ENCODE assay signal across 13 mouse cellular contexts in the genomic region with DNA sequence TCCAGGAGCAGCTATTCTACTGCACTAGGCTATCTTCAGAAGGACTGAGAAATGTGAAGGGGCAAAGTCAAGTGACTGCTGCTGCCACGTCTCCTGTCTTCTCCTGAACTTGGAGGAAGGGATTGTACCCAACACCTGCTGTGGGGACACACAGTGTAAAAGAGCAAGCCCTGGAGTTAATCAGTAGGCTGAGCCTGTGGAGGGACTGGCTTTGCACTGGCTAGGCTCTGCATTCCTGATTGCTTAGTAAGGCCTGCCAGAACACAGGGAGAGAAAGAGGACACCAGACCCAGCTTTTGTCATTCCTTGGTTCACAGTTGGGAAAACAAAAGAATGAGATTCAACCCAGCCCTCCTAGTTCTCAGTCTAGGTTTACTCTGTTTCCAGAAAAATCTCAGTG.
DNase-seq lines count a peak whose midpoint lies in the region; ATAC-seq and TF ChIP-seq lines count a peak whose summit lies in the region.
"Had no signal": no experiment of that assay in that cellular context is flagged by ENCODE, and none has a peak within 500 bp of the region (broad histone marks: within the 10 kb centered on the region; RNA-seq: fewer than 3 reads in every experiment).

No protein-coding gene starts in this region.

- no peaks in the 10 kb centered on the region for H3K27me3 ChIP-seq in embryonic facial prominence, embryonic 11.5 days (ENCODE audit: control insufficient read depth, insufficient read depth, low read length)
- no peaks in the 10 kb centered on the region for H3K27me3 ChIP-seq in embryonic facial prominence, embryonic 10.5 days (replicated peaks; ENCODE audit: low read depth, poor library complexity, severe bottlenecking)
- no peaks in the 10 kb centered on the region for H3K27me3 ChIP-seq in ES-Bruce4 (ENCODE audit: control insufficient read depth, insufficient read depth, low read length, poor library complexity, severe bottlenecking)
- no peaks in the 10 kb centered on the region for H3K27me3 ChIP-seq in embryonic facial prominence, embryonic 15.5 days
- H3K27me3 ChIP-seq: embryonic facial prominence, embryonic 12.5 days; liver, embryonic 13.5 days had no signal

- DNase-seq in embryonic facial prominence, embryonic 11.5 days (ENCODE audit: low spot score), result peak; percentile 19
- DNase-seq in embryonic facial prominence, embryonic 10.5 days (ENCODE audit: low spot score), result no peak
- DNase-seq in heart, postnatal 10 days, result peak; percentile 20 to 31
- DNase-seq in heart, adult 9 months (ENCODE audit: low spot score in 2 of 2), result no peak
- DNase-seq in thymus, postnatal 0 days (ENCODE audit: low spot score), result no peak
- no peak for DNase-seq in left cerebral cortex, postnatal 4 days
- DNase-seq: B cell, adult 2 months; cerebellum, adult 2 months; liver, embryonic 13.5 days; lung, postnatal 14 days had no signal

- no peak overlapping the region for H3K27ac ChIP-seq in embryonic facial prominence, embryonic 11.5 days (replicated peaks; ENCODE audit: low read depth, low read length)
- H3K27ac ChIP-seq in embryonic facial prominence, embryonic 10.5 days (replicated peaks), result no peak overlapping the region
- H3K27ac ChIP-seq in ES-Bruce4 (ENCODE audit: insufficient read depth, low read length), result no peak overlapping the region
- 0 out of 2 replicates have a peak overlapping the region, but pooled peaks have one; percentile 5 for H3K27ac ChIP-seq in embryonic facial prominence, embryonic 15.5 days (replicated peaks)
- H3K27ac ChIP-seq: embryonic facial prominence, embryonic 12.5 days; liver, embryonic 13.5 days had no signal

- intact Hi-C loops in heart, postnatal 10 days (cut with DNase I), result no loop called here
- intact Hi-C loops in left cerebral cortex, postnatal 4 days (cut with DNase I), result no loop called here

- peak; percentile 68; the same call in 1 of the 2 replicates for TF ChIP-seq EP300 in ES-Bruce4 (IDR thresholded peaks at IDR 0.05; ENCODE audit: insufficient read depth, low read depth, low read length)

- no peak overlapping the region for H3K9ac ChIP-seq in embryonic facial prominence, embryonic 11.5 days (replicated peaks; ENCODE audit: low read length)
- no peak overlapping the region for H3K9ac ChIP-seq in ES-Bruce4 (ENCODE audit: low read depth, poor library complexity, severe bottlenecking)
- H3K9ac ChIP-seq in embryonic facial prominence, embryonic 15.5 days, result no peak overlapping the region
- H3K9ac ChIP-seq: embryonic facial prominence, embryonic 12.5 days; liver, embryonic 13.5 days had no signal

- no peaks in the 10 kb centered on the region for H3K9me3 ChIP-seq in embryonic facial prominence, embryonic 11.5 days (replicated peaks; ENCODE audit: control insufficient read depth, low read length)
- H3K9me3 ChIP-seq in embryonic facial prominence, embryonic 10.5 days, result no peaks in the 10 kb centered on the region
- H3K9me3 ChIP-seq in ES-Bruce4 (replicated peaks; ENCODE audit: control insufficient read depth, insufficient read depth, low read length, poor library complexity, severe bottlenecking), result no peaks in the 10 kb centered on the region
- H3K9me3 ChIP-seq in embryonic facial prominence, embryonic 15.5 days (replicated peaks), result no peaks in the 10 kb centered on the region
- H3K9me3 ChIP-seq: embryonic facial prominence, embryonic 12.5 days; liver, embryonic 13.5 days had no signal

- 29% methylated on average over 1 of the region's 1 CpGs for WGBS in embryonic facial prominence, embryonic 11.5 days
- 33% methylated on average over 1 of the region's 1 CpGs for WGBS in embryonic facial prominence, embryonic 10.5 days
- 48% methylated on average over 1 of the region's 1 CpGs for WGBS in embryonic facial prominence, embryonic 15.5 days

- H3K4me3 ChIP-seq in embryonic facial prominence, embryonic 11.5 days (ENCODE audit: low read depth, low read length), result no peak overlapping the region
- no peak overlapping the region for H3K4me3 ChIP-seq in embryonic facial prominence, embryonic 10.5 days
- H3K4me3 ChIP-seq in ES-Bruce4 (ENCODE audit: low read depth, low read length), result no peak overlapping the region
- H3K4me3 ChIP-seq in embryonic facial prominence, embryonic 15.5 days (replicated peaks), result no peak overlapping the region
- H3K4me3 ChIP-seq: embryonic facial prominence, embryonic 12.5 days; liver, embryonic 13.5 days had no signal

- TF ChIP-seq POLR2A in ES-Bruce4 (IDR thresholded peaks at IDR 0.05; ENCODE audit: insufficient read depth, low read length), result no peak

- ATAC-seq in embryonic facial prominence, embryonic 11.5 days (replicated peaks; ENCODE audit: insufficient number of reproducible peaks, low FRiP score, low TSS enrichment, low read depth), result no peak
- ATAC-seq in embryonic facial prominence, embryonic 15.5 days (ENCODE audit: insufficient number of reproducible peaks, low FRiP score, low TSS enrichment, low read depth), result peak; percentile 77; the same call in 1 of the 2 replicates

- TF ChIP-seq CTCF in ES-Bruce4 (IDR thresholded peaks at IDR 0.05; ENCODE audit: low read depth, low read length), result no peak

- no peaks in the 10 kb centered on the region for H3K36me3 ChIP-seq in embryonic facial prominence, embryonic 11.5 days (replicated peaks; ENCODE audit: control insufficient read depth, insufficient read depth, low read depth, low read length)
- H3K36me3 ChIP-seq in embryonic facial prominence, embryonic 10.5 days (replicated peaks), result no peaks in the 10 kb centered on the region
- no peaks in the 10 kb centered on the region for H3K36me3 ChIP-seq in ES-Bruce4 (ENCODE audit: control insufficient read depth, insufficient read depth, low read length, poor library complexity, severe bottlenecking)
- H3K36me3 ChIP-seq in embryonic facial prominence, embryonic 15.5 days, result no peaks in the 10 kb centered on the region
- H3K36me3 ChIP-seq: embryonic facial prominence, embryonic 12.5 days; liver, embryonic 13.5 days had no signal

- H3K4me1 ChIP-seq in embryonic facial prominence, embryonic 11.5 days (ENCODE audit: control insufficient read depth, insufficient read depth, low read length), result no peaks in the 10 kb centered on the region
- peaks cover 4% of the 10 kb centered on the region; the same call in 1 of the 2 replicates for H3K4me1 ChIP-seq in embryonic facial prominence, embryonic 10.5 days
- peaks cover 4% of the 10 kb centered on the region for H3K4me1 ChIP-seq in ES-Bruce4 (ENCODE audit: control insufficient read depth, insufficient read depth, low read length)
- 0 out of 2 replicates have a peak, but pooled peaks cover 3% of the 10 kb centered on the region for H3K4me1 ChIP-seq in embryonic facial prominence, embryonic 15.5 days
- H3K4me1 ChIP-seq: embryonic facial prominence, embryonic 12.5 days; liver, embryonic 13.5 days had no signal

- no peak overlapping the region for H3K4me2 ChIP-seq in embryonic facial prominence, embryonic 11.5 days (ENCODE audit: low read depth, low read length)
- no peak overlapping the region for H3K4me2 ChIP-seq in embryonic facial prominence, embryonic 15.5 days (replicated peaks)
- H3K4me2 ChIP-seq: embryonic facial prominence, embryonic 12.5 days; liver, embryonic 13.5 days had no signal

Comparison
In these comparisons a context has a peak if more than half of its experiments do, and no peak if none do; other contexts are left out.
1. DNase-seq: peak in embryonic facial prominence, embryonic 11.5 days (single experiment) and heart, postnatal 10 days (2 of 2); none in embryonic facial prominence, embryonic 10.5 days (single experiment), heart, adult 9 months (0 of 2), thymus, postnatal 0 days (single experiment) and left cerebral cortex, postnatal 4 days (single experiment).